Mouse (Mus musculus) erythroid progenitor cell, adult 5-6 weeks (primary cell): ENCODE results near the gene 1700003F12Rik. TPM values are rescaled to one million over a fixed set of nuclear protein-coding genes. Genes with fewer than 3 reads are reported as not detected.

Experiments used
- ATAC-seq: replicated peaks from 2 replicates; pipeline ENCODE4 v1.8.0; 2016; ENCODE audit warnings: moderate number of reproducible peaks, mild to moderate bottlenecking, moderate TSS enrichment, inconsistent platforms; ENCODE audit not compliant: poor library complexity, low FRiP score, severe bottlenecking
- total RNA-seq, 2 experiments: library from RNA; stranded (forward) in 1 of 2; stranded (reverse) in 1 of 2; fragments of 150-400 nt in 1 of 2; fragments of 186-747, 209-891 nt in 1 of 2; gene quantifications; 2 replicates each; pipeline versions ENCODE4 v1.2.3 to v1.2.4; 2015 to 2017; ENCODE audit warnings: low replicate concordance in 2 of 2

1700003F12Rik gene
- total RNA-seq, 2 experiments from 2014 or later = not detected

GRCm38 (mm10) chr2:154543567-154544347, 3.1 kb upstream of the 1700003F12Rik start:
- ATAC-seq = no peak

- no peak for ATAC-seq
Measured at GRCm38 (mm10) chr2:154548688-154549087, 1.8 kb downstream of the 1700003F12Rik start.

GRCm38 (mm10) chr2:154549127-154549885, 2.4 kb downstream of the 1700003F12Rik start:
- ATAC-seq = 0 out of 2 replicates have a peak, but pooled peaks have one; percentile 48

GRCm38 (mm10) chr2:154549886-154550189, 3.0 kb downstream of the 1700003F12Rik start:
- no peak for ATAC-seq

GRCm38 (mm10) chr2:154550937-154551336, 4.1 kb downstream of the 1700003F12Rik start:
- ATAC-seq = no peak

DNA sequence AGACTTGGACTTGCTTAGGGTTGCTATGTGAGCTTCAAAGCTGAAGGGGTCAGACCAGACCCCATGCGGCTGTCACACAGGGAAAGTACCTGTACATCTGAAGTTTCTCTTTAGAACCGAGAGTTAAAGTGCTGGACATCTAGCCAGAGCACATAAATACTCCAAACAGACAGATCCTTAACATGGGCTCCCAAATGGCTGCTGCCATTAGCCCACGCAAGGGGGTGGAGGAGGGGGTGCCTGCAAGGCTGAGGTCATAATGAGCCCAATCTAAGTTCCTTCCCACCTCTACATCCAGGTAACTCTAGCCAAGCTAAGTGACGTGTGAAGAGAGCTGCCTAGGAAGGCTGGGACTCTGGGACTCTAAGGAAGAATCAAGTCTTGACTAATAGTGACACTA, 4.6 kb downstream of the 1700003F12Rik start, which contains the start of gene Actl10:
Gene Actl10, plus strand, starts transcription at position 301 of the 400 bp plus-strand sequence.
- no peak for ATAC-seq

DNA sequence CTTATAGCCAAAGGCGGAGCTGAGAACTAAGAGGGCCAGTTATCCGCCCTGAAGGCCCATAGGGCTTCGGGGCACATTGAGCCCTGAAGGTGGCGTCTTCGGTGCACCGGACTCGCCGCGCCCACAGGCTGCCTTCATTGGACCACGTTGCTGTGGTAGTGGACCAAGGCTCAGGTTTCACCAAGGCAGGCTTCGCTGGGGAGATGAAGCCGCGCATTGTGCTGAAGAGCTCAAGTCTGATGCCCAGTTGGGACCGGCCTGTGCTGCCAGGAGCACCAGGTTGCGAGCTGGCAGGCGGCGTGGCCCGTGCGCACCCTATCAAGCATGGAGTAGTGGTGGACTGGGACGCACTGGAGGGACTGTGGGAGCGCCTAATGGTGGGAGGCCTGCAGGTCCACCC, 5.0 kb downstream of the 1700003F12Rik start:
- ATAC-seq = no peak

- peak; percentile 55 for ATAC-seq
Measured at GRCm38 (mm10) chr2:154552424-154552907, 5.6 kb downstream of the 1700003F12Rik start.

DNA sequence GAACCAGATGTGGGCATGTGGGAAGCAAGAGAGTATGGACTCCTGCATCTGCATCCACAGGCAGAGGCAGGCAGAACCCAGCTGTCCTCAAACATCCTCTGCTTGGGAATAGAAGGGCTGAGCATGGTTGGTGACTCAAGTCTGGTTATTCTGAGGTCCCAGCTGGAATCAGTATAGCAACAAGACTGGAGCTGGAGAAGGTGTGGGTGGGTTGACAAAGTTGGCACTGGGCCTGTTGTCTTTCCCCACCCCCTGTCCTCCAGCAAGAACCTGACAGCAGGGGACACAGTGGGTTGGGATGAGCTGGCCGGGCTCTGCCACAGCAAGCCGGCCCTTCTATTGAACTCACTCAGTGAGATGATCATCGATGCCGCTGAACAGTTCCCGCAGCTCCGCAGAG, 8.3 kb downstream of the 1700003F12Rik start:
- ATAC-seq = no peak

DNA sequence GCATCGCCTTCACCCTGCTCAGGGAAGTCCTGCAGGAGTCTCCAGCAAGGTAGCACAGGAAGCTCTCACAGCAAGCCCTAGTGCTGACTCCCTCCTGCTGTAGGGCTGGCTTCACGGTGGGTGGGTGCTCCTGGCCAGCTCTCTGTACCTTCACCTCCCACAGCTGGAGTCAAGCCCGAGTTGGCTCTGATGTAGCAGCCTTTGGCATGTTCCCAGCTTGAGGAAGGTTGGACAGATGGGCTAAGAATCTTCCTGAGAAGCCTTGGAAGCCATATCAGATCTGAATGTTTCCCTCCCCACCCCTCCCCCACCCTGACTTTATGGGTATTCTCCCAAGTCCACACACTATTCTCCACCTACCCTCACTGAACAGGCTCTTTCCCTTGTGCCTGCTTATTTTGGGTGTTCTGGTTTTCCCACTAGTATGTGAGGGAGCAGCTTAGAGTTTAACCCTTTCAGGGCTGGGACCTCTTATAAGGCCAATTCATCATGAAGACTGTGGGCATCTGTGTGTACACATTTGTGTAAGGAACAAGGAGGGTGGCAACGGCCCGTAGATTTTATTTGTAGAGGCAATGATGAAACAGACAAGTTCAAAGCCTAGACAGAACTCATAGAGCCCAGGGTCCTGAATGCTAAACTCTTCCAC, 10.4 kb downstream of the 1700003F12Rik start:
- no peak for ATAC-seq

DNA sequence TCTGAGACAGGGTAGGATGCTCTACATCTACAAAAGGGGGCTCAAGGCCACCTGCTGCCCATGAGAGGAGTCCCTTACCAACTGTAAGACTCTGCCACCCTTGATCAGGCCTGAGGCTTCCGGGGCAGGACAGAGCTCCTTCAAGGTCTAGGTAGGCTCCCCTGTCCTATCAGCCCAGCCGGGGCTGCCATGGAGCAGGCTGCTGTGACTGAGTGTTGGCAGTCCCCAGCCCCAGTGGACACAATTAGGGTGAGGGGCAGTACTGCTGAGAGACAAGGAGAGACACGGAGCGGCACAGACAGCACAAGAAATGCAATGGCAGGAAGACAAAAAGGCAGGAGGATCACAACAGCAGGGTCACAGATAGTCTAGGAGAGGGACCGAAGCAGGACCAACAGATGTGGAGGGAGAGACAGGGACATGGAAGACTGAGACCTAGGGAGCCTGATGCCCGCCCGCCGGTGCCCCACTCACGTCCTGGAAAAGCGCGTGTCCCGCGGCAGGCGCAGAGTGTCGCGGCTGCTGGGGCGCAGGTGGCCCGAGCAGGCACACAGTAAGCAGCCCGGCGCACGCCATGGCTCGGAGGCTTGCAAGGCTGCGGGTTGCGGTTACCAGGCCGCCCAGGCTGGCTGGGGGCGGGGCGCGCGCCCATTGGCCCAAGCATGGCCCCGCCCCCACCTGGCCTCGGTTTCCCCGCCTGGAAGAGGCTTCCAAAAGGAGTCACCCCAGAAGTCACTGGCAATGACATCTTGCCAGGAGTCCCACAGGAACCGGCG, 11.6 kb downstream of the 1700003F12Rik start, which contains the start of gene Necab3:
Gene Necab3, minus strand, starts transcription at position 627 of the 776 bp plus-strand sequence.
- peak; percentile 48; the same call in 1 of the 2 replicates for ATAC-seq

GRCm38 (mm10) chr2:154563612-154564170, 16.8 kb downstream of the 1700003F12Rik start:
- ATAC-seq = no peak

GRCm38 (mm10) chr2:154565562-154565961, 18.7 kb downstream of the 1700003F12Rik start:
- ATAC-seq = no peak

- ATAC-seq = no peak
Measured at GRCm38 (mm10) chr2:154566641-154567040, 19.8 kb downstream of the 1700003F12Rik start.

DNA sequence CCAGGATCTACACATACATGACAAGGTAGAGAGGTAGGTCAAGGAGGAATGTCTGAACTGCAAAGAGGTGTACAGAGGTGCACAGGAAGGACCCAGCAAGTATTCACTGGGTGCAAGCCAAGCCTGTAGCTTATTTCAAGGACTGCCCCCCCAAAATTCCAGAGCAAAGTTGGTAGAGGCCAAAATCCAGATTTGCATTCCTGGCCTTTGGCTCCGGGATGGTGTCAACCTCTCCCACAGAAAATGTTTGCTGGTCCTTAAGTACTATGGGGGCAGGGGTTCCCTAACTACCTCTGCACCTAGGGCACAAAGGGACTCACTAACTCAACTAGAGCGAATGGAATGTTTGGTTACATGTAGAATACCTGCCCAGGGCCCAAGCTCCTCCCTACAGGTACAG, 20.9 kb downstream of the 1700003F12Rik start:
- ATAC-seq = no peak

DNA sequence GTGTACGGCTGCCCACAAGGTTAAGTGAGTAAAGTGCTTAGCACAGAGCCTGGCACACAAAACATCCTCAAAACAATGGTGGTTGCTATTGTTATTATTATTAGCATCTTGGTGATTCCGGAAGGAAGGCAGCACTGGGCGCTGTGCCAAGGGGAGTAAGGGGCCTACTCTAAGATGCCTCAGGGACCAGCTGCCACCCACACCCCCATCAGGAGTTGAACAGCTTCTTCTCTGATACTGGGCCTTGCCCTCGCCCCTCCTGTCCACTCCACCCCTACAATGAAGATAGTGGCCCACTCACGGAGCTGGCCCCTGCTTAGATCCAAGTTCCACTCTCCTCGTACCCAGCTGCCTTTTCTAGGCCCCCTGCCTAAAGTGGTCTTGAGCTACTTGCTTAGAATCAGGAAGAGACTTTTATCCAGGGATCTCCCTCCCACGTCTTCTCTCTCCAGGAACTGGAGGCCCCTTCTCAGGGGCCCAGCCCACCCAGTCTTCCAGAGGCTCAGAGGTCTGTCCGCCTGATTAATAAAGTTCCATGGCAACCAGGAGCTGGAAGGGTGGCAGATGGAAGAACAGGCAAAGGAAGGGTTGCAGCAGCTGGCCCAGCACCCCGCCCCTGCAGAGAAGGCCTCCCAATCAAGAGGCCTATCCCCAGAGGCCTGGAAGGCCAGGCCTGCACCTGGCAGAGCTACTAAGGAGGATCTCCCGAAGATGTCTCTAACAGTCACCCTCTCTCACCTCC, 21.6 kb downstream of the 1700003F12Rik start:
- ATAC-seq = peak; percentile 51

DNA sequence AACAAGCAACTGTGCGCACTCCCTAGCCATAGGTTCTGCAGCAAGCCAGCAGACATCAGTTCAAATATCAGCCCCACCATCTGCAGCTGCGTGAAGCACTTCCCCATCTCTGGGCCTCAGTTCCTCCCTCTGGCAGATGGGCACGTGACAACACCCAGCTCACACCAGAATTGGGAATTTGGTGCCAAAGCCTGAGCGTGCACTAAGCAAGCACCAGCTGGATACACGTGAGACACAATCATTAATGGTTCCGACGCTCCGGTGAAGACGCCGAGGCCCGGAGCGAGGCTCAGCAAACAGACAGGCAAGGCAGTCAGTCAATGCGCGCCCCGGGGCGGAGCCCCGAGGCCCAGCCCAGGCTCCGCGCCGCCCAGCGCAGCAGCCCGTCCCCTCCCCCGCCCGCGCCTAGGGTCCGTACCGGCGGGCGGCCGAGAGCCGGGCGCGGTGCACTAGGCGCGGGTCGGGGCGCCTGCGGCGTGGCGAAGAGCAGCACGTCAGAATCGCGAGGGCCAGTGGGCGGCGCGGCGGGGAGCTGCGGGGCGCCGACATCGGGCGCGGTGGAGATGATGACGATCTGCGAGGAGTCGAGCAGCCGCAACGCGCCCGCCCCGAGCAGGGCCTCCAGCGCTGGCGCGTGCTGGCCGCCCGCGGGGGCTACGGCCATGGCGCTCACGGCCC, 22.3 kb downstream of the 1700003F12Rik start:
- peak; percentile 69 for ATAC-seq

DNA sequence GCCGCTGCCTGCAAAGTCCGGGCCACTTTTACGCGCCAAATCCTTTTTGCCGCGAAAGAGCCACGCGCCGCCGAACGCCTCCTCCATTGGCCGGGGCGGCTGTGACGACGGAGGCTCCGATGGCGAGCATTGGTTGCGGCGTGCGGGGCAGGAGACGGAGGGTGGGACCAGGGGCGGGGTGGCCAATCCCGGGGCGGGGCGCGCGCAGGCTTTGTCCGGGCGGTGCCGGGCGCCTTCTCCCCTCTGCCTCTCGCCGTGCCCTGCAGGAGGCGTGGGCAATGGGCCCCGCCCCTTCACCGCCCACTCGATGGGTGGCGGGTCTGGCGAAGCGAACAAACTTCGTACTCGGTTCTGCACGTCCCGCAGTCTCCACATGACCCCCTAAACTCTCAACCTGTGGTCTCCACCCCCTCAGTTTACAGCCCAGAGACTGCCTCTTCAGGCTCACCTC, 23.0 kb downstream of the 1700003F12Rik start, which contains the start of gene E2f1:
Gene E2f1, minus strand, starts transcription at position 57 of the 451 bp plus-strand sequence.
- peak; percentile 88 for ATAC-seq
